Mouse (Mus musculus) heart, adult 10 weeks (tissue): ENCODE results near the gene Tmem199. TPM values are rescaled to one million over a fixed set of nuclear protein-coding genes. Genes with fewer than 3 reads are reported as not detected.

Experiments used
- polyA plus RNA-seq: library from polyadenylated mRNA; stranded (reverse); fragments of 350-450 nt; fragmentation: Illumina TruSeq; extraction: RNeasy Lipid Tissue Mini Kit (QIAGEN cat#74804); gene quantifications from one replicate; pipeline ENCODE4 v1.2.3, GENCODE M21; 2014; ENCODE audit warnings: low read depth, low replicate concordance

The Tmem199 gene
- 18.0 TPM for polyA plus RNA-seq

GRCm38 (mm10) chr11:78512025-78512957 lies at the start of gene Tmem199, which contains the start of gene Poldip2:
TSS of gene Tmem199 (minus strand) at chr11:78512172.
TSS of gene Poldip2 (plus strand) at chr11:78512193.

DNA sequence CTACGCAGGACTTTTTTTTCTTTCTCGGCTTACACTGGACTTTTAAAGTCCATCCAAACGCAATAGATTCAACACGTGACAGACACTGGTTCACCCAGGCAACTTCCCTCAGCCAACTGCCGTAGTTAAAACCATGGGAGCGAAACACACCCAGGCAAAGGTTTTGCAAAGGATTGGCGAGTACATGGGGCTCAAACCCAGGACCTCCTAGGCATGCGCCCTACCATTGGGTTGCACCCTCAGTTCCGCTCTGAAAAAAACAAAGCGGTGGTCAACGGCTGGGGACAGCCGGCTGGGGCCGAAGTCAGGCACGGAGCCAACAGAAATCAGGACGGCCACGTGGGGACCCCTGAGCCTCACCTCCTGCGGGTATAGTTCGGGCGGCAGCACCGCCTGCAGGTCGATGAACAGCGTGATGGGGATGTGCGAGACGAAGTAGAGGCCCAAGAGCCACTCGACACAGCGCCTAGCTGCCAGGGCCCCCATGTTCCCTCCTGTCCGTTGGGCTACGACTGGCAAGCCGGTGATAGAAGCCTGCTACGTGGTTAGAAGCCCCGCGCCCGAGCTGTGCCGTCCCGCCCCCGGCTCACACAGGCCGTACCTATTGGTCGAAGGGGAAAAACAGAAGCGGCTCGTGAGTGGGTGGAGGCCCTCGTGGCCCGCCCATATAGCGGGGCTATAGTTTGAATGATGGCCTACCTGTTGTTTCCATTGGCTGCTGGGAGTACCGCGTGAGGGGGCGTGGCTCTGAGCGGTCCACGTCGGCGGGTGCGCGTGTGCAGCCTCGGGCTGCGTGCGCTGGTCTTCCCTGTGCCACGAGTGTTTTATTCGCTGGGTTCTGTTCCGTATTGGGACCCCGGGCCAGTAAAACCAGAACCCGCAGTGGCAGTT lies 38.4 kb upstream of the Tmem199 start, which contains the start of gene Tmem97:
Tmem97 (minus strand) TSS at position 610 of the 891 bp plus-strand sequence.

DNA sequence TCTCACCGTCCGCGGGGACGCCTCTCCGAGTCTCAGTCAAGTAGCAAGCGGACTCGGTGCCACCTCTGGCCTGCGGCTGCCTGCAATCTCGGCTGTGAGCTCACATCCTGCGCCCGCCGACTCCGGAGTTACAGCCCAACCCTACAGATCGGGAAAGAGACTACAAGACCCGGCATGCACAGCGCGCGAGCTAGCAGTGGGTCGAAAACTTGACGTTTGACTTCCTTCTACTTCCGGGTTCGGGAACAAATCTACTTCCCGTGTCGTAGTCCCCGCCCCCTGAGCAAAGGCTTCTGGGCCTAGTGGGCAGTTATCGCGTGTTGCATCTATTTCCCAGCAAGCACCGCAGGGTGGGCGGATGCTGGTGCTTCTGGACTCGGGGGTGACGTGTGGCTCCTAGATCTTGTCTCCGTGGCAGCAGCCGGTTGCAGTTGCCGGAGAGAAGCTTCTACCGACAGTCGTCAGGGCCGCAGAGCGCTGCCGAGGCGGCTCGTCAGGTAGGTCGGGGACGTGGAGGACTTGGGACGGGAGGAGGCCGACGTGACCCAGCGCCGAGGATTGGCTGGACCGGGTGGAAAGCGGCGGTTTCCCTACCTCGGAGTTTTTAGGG lies 24.2 kb upstream of the Tmem199 start, which contains the start of the genes Tnfaip1 and Ift20:
Tnfaip1 (minus strand) TSS at position 253 of the 610 bp plus-strand sequence.
Ift20 (plus strand) TSS at position 282 of the 610 bp plus-strand sequence.

GRCm38 (mm10) chr11:78502909-78503650 lies 8.9 kb downstream of the Tmem199 start, which contains the start of gene Sebox:
TSS of gene Sebox (plus strand) at chr11:78503447.

GRCm38 (mm10) chr11:78499004-78499403 lies 13.0 kb downstream of the Tmem199 start, which contains the start of gene Vtn:
TSS of gene Vtn (plus strand) at chr11:78499091.

GRCm38 (mm10) chr11:78497544-78498522 lies 14.1 kb downstream of the Tmem199 start, which contains the start of gene Sarm1:
TSS of gene Sarm1 (minus strand) at chr11:78497754.

DNA sequence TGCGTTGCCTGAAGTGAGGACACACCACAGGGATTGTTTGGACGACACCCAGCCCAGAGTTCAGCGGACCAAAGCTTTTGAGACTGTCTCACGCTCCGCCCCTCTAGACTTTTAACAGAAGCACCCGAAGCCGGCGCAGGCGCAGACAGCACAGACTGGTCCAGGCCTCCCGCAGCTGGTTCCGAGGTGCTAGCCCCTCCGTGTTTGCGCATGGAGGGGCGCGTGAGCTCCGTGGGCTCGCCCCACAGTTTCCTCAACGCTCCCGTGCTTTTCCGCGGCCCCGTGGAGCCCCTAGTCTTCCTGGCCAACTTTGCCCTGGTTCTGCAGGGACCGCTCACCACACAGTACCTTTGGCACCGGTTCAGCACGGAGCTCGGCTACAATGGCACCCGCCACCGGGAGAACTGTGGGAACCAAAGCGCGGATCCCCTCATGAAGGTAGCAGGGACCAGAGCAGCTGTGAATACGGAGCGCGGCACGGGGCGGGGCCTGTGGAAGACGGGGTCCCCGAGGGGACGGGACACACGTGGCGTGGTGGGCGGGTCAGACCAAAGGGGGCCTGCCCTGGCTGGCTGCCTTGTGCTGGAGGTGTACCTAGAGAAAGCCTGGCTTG lies 46.3 kb downstream of the Tmem199 start, which contains the start of gene Slc46a1:
Slc46a1 (plus strand) TSS at position 130 of the 613 bp plus-strand sequence.

Other genes starting within 250 kb of the Tmem199 start
- 0.45 TPM for gene BC030499, start 221.3 kb downstream of the Tmem199 start, polyA plus RNA-seq
- gene Spag5, start 210.6 kb downstream of the Tmem199 start, polyA plus RNA-seq = 0.37 TPM
- gene Aldoc, start 189.2 kb downstream of the Tmem199 start, polyA plus RNA-seq = 0.63 TPM
- gene Pigs, start 183.8 kb downstream of the Tmem199 start, polyA plus RNA-seq = 23.8 TPM
- gene Unc119, start 168.7 kb downstream of the Tmem199 start, polyA plus RNA-seq = 6.7 TPM
- not detected for gene Foxn1, start 125.6 kb downstream of the Tmem199 start, polyA plus RNA-seq
- not detected for gene Slc13a2, start 90.0 kb downstream of the Tmem199 start, polyA plus RNA-seq
- 2.9 TPM for gene Slc46a1, start 46.5 kb downstream of the Tmem199 start, polyA plus RNA-seq
- gene Sarm1, start 14.4 kb downstream of the Tmem199 start, polyA plus RNA-seq = 0.18 TPM
- 27.3 TPM for gene Vtn, start 13.1 kb downstream of the Tmem199 start, polyA plus RNA-seq
- not detected for gene Sebox, start 8.7 kb downstream of the Tmem199 start, polyA plus RNA-seq
- 133 TPM for gene Poldip2, start within 50 bp of the Tmem199 start, polyA plus RNA-seq
- 44.0 TPM for gene Tnfaip1, start 24.2 kb upstream of the Tmem199 start, polyA plus RNA-seq
- 60.0 TPM for gene Ift20, start 24.2 kb upstream of the Tmem199 start, polyA plus RNA-seq
- gene Tmem97, start 38.6 kb upstream of the Tmem199 start, polyA plus RNA-seq = 9.1 TPM
- gene Nlk, start 185.2 kb upstream of the Tmem199 start, polyA plus RNA-seq = 17.5 TPM
- gene Ccnq, start 239.6 kb upstream of the Tmem199 start, polyA plus RNA-seq = 27.5 TPM